Comparison of ENCODE assay signal across 8 mouse cellular contexts in the genomic region with DNA sequence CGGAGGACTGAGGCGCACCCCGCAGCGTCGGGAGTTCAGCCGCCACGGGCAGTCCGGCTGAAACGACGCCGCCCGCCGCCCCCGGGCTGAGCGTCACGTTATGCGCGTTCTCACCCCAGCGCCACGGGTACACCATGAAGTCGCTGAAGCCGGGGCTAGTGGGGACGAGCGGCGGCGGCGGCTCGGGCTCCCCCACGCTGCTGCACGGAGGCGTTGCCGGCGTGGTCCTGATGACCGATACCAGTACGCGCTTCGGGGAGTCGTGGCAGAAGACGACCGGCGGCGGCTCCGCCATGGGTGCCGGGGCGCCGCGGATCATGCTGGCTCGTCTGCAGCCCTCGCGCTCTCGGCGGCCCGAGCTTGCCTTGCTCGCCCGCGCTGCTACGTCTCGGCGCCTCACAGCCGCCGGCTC. TPM values are rescaled to one million over a fixed set of nuclear protein-coding genes. Genes with fewer than 3 reads are reported as not detected.
A peak's percentile ranks its signal among the peaks of the same experiment; 100 is the strongest.
DNase-seq lines count a peak whose midpoint lies in the region; ATAC-seq and TF ChIP-seq lines count a peak whose summit lies in the region.

No protein-coding gene starts in this region.

- TF ChIP-seq CTCF in kidney, postnatal 0 days (IDR thresholded peaks at IDR 0.05; ENCODE audit: low read depth) = no peak

- H3K36me3 ChIP-seq in kidney, postnatal 0 days (ENCODE audit: insufficient read depth, low read length) = no peaks in the 10 kb centered on the region
- no peaks in the 10 kb centered on the region for H3K36me3 ChIP-seq in forebrain, embryonic 16.5 days (ENCODE audit: control insufficient read depth, insufficient read depth)
- no peaks in the 10 kb centered on the region for H3K36me3 ChIP-seq in limb, embryonic 12.5 days
- no peaks in the 10 kb centered on the region for H3K36me3 ChIP-seq in neural tube, embryonic 14.5 days (ENCODE audit: control insufficient read depth, insufficient read depth, low read length)

- H3K27ac ChIP-seq in kidney, postnatal 0 days = peak overlapping the region; percentile 91
- peak overlapping the region; percentile 81 for H3K27ac ChIP-seq in forebrain, embryonic 16.5 days (ENCODE audit: low read length)
- peak overlapping the region; percentile 89 for H3K27ac ChIP-seq in limb, embryonic 12.5 days
- peak overlapping the region; percentile 53 for H3K27ac ChIP-seq in neural tube, embryonic 14.5 days (ENCODE audit: low read depth, low read length)

- H3K4me1 ChIP-seq in kidney, postnatal 0 days (replicated peaks; ENCODE audit: insufficient read depth, low read length) = peaks cover 4% of the 10 kb centered on the region; the same call in 1 of the 2 replicates
- peaks cover 20% of the 10 kb centered on the region for H3K4me1 ChIP-seq in forebrain, embryonic 16.5 days (replicated peaks; ENCODE audit: control insufficient read depth, insufficient read depth, low read length)
- peaks cover 27% of the 10 kb centered on the region for H3K4me1 ChIP-seq in limb, embryonic 12.5 days (replicated peaks)
- peaks cover 4% of the 10 kb centered on the region; the same call in 1 of the 2 replicates for H3K4me1 ChIP-seq in neural tube, embryonic 14.5 days (ENCODE audit: control insufficient read depth, insufficient read depth, low read length)

- DNase-seq in kidney, postnatal 0 days (ENCODE audit: low spot score) = peak; percentile 22
- DNase-seq in kidney, adult 8-10 months = no peak
- DNase-seq in MN1 (ENCODE audit: low spot score) = no peak
- DNase-seq in thymus, postnatal 25 days = no peak

- H3K4me2 ChIP-seq in kidney, postnatal 0 days (ENCODE audit: low read length) = peak overlapping the region; percentile 92
- H3K4me2 ChIP-seq in forebrain, embryonic 16.5 days (ENCODE audit: low read length) = peak overlapping the region; percentile 90
- H3K4me2 ChIP-seq in limb, embryonic 12.5 days = peak overlapping the region; percentile 86
- peak overlapping the region; percentile 83 for H3K4me2 ChIP-seq in neural tube, embryonic 14.5 days (ENCODE audit: low read depth, low read length)

- peak overlapping the region; percentile 84 for H3K4me3 ChIP-seq in kidney, postnatal 0 days (replicated peaks; ENCODE audit: low read depth, low read length)
- H3K4me3 ChIP-seq in forebrain, embryonic 16.5 days (replicated peaks; ENCODE audit: low read length) = peak overlapping the region; percentile 78
- peak overlapping the region; percentile 81 for H3K4me3 ChIP-seq in limb, embryonic 12.5 days (replicated peaks)
- H3K4me3 ChIP-seq in neural tube, embryonic 14.5 days (ENCODE audit: low read depth, low read length) = peak overlapping the region; percentile 82

- peak; percentile 17 for ATAC-seq in kidney, postnatal 0 days (replicated peaks; ENCODE audit: low FRiP score, low read depth)
- peak; percentile 0 for ATAC-seq in activated CD4-positive, CD25-positive, alpha-beta regulatory T cell, adult 4 months
- ATAC-seq in forebrain, embryonic 16.5 days = peak; percentile 47
- ATAC-seq in limb, embryonic 12.5 days (ENCODE audit: insufficient number of reproducible peaks, insufficient read depth, low FRiP score, low TSS enrichment, low read depth) = peak; percentile 8
- peak; percentile 66 for ATAC-seq in neural tube, embryonic 14.5 days (ENCODE audit: low read depth)

- H3K9ac ChIP-seq in kidney, postnatal 0 days (ENCODE audit: low read depth, low read length) = peak overlapping the region; percentile 77
- peak overlapping the region; percentile 58 for H3K9ac ChIP-seq in forebrain, embryonic 16.5 days (replicated peaks; ENCODE audit: low read depth, low read length)
- H3K9ac ChIP-seq in limb, embryonic 12.5 days (replicated peaks) = peak overlapping the region; percentile 78
- peak overlapping the region; percentile 39 for H3K9ac ChIP-seq in neural tube, embryonic 14.5 days (replicated peaks; ENCODE audit: low read depth, low read length)

- no peaks in the 10 kb centered on the region for H3K9me3 ChIP-seq in kidney, postnatal 0 days (replicated peaks; ENCODE audit: low read length)
- H3K9me3 ChIP-seq in forebrain, embryonic 16.5 days (ENCODE audit: control insufficient read depth, low read length) = no peaks in the 10 kb centered on the region
- H3K9me3 ChIP-seq in limb, embryonic 12.5 days = no peaks in the 10 kb centered on the region
- no peaks in the 10 kb centered on the region for H3K9me3 ChIP-seq in neural tube, embryonic 14.5 days (ENCODE audit: control insufficient read depth, low read length)

- WGBS in kidney, postnatal 0 days = 0% methylated on average over 61 of the region's 61 CpGs
- under 1% methylated on average over 61 of the region's 61 CpGs for WGBS in forebrain, embryonic 16.5 days
- WGBS in limb, embryonic 12.5 days = under 1% methylated on average over 51 of the region's 61 CpGs
- under 1% methylated on average over 44 of the region's 61 CpGs for WGBS in neural tube, embryonic 14.5 days

- no peaks in the 10 kb centered on the region for H3K27me3 ChIP-seq in kidney, postnatal 0 days (ENCODE audit: insufficient read depth, low read length)
- H3K27me3 ChIP-seq in forebrain, embryonic 16.5 days (replicated peaks; ENCODE audit: control insufficient read depth, insufficient read depth, low read length) = peaks cover 2% of the 10 kb centered on the region; the same call in 1 of the 2 replicates
- H3K27me3 ChIP-seq in limb, embryonic 12.5 days = no peaks in the 10 kb centered on the region
- no peaks in the 10 kb centered on the region for H3K27me3 ChIP-seq in neural tube, embryonic 14.5 days (ENCODE audit: control insufficient read depth, insufficient read depth, low read length)

RNA-seq across cellular contexts. Expression of gene Zfp367, which starts 0.3 kb away (rescaled TPM):
- 13.1 and 15.2 TPM in 2 replicates for polyA plus RNA-seq in kidney, postnatal 0 days (2015; fragmentation: Nextera tagmentation; extraction: Ambion mirVana)
- polyA plus RNA-seq in activated CD4-positive, CD25-positive, alpha-beta regulatory T cell, adult 4 months (2017; shearing (Covaris generic)) = 10 to 100 TPM; 10.7 to 16.1 TPM
- 10.8 and 13.1 TPM in 2 replicates for polyA plus RNA-seq in forebrain, embryonic 16.5 days (2015; fragmentation: Nextera tagmentation; extraction: Ambion mirVana)
- polyA plus RNA-seq in limb, embryonic 12.5 days (2016; fragmentation: Nextera tagmentation; extraction: Ambion mirVana) = 17.4 and 19.5 TPM in 2 replicates
- polyA plus RNA-seq in neural tube, embryonic 14.5 days (2014; fragmentation: Nextera tagmentation; extraction: Ambion mirVana) = 3.8 and 4.5 TPM in 2 replicates

RNA-seq across cellular contexts. Expression of gene Habp4, which starts 8.9 kb away (rescaled TPM):
- polyA plus RNA-seq in kidney, postnatal 0 days (2015; fragmentation: Nextera tagmentation; extraction: Ambion mirVana) = 32.2 and 37.4 TPM in 2 replicates
- polyA plus RNA-seq in activated CD4-positive, CD25-positive, alpha-beta regulatory T cell, adult 4 months (2017; shearing (Covaris generic)) = 1 to 10 TPM; 1.8 to 5.1 TPM
- polyA plus RNA-seq in forebrain, embryonic 16.5 days (2015; fragmentation: Nextera tagmentation; extraction: Ambion mirVana) = 15.9 and 18.1 TPM in 2 replicates
- 30.9 and 31.6 TPM in 2 replicates for polyA plus RNA-seq in limb, embryonic 12.5 days (2016; fragmentation: Nextera tagmentation; extraction: Ambion mirVana)
- polyA plus RNA-seq in neural tube, embryonic 14.5 days (2014; fragmentation: Nextera tagmentation; extraction: Ambion mirVana) = 54.5 and 55.8 TPM in 2 replicates

RNA-seq across cellular contexts. Expression of gene Slc35d2, which starts 23.5 kb away (rescaled TPM):
- polyA plus RNA-seq in kidney, postnatal 0 days (2015; fragmentation: Nextera tagmentation; extraction: Ambion mirVana) = 8.5 and 9.8 TPM in 2 replicates
- 10 to 100 TPM; 29.7 to 47.5 TPM for polyA plus RNA-seq in activated CD4-positive, CD25-positive, alpha-beta regulatory T cell, adult 4 months (2017; shearing (Covaris generic))
- polyA plus RNA-seq in forebrain, embryonic 16.5 days (2015; fragmentation: Nextera tagmentation; extraction: Ambion mirVana) = 0.46 and 0.86 TPM in 2 replicates
- polyA plus RNA-seq in limb, embryonic 12.5 days (2016; fragmentation: Nextera tagmentation; extraction: Ambion mirVana) = 4.3 and 4.5 TPM in 2 replicates
- polyA plus RNA-seq in neural tube, embryonic 14.5 days (2014; fragmentation: Nextera tagmentation; extraction: Ambion mirVana) = 0.92 and 1.6 TPM in 2 replicates

Comparison
In these comparisons a context has a peak if more than half of its experiments do, and no peak if none do; other contexts are left out.
1. ATAC-seq: peak in every context shown above with its lines; median percentile 66 in neural tube, embryonic 14.5 days; 47 in forebrain, embryonic 16.5 days; 17 in kidney, postnatal 0 days; 8 in limb, embryonic 12.5 days; 0 in activated CD4-positive, CD25-positive, alpha-beta regulatory T cell, adult 4 months.